ENCODE assay signal across 19 mouse cellular contexts in the genomic region with DNA sequence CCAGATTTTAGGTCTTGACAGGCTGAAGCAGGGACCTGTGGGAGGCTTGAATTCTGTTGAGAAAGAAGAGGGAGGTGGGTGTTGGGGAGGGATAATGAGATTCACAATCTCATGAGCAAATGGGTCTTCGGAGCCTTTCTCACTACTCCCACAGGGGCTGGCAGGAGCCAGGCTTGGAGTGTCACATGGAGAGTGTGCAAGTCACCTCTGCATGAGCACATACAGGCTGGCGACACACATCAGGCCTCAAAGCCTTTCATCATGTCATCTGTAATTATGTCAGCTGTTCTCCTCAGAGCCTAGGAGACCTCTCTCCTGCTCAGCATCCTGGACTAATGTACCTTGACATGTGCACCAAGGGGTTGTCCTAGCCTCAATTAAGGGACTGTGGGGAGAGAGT.
DNase-seq lines count a peak whose midpoint lies in the region; ATAC-seq and TF ChIP-seq lines count a peak whose summit lies in the region.
"Had no signal": no experiment of that assay in that cellular context is flagged by ENCODE, and none has a peak within 500 bp of the region (broad histone marks: within the 10 kb centered on the region; RNA-seq: fewer than 3 reads in every experiment).

No protein-coding gene starts in this region.

- H3K9ac ChIP-seq in hindbrain, embryonic 16.5 days (ENCODE audit: low read depth, low read length): no peak overlapping the region
- no peak overlapping the region for H3K9ac ChIP-seq in hindbrain, embryonic 12.5 days
- H3K9ac ChIP-seq in midbrain, embryonic 11.5 days (ENCODE audit: low read length): no peak overlapping the region
- no peak overlapping the region for H3K9ac ChIP-seq in midbrain, postnatal 0 days (replicated peaks; ENCODE audit: low read length, poor library complexity, severe bottlenecking)
- H3K9ac ChIP-seq: forebrain, embryonic 12.5 days; limb, embryonic 13.5 days; liver, embryonic 13.5 days; lung, embryonic 14.5 days had no signal

- peak; percentile 17 for DNase-seq in midbrain, embryonic 11.5 days (ENCODE audit: low spot score, missing footprints)
- no peak for DNase-seq in midbrain, postnatal 0 days (ENCODE audit: low spot score)
- peak; percentile 55 to 67 for DNase-seq in frontal cortex, postnatal 36 days (ENCODE audit: low spot score in 2 of 2)
- peak; percentile 76 for DNase-seq in telencephalon, adult 2 months (ENCODE audit: low read depth, low spot score)
- no peak for DNase-seq in adrenal gland, postnatal 4 days (ENCODE audit: low spot score in 2 of 2)
- DNase-seq: adrenal gland, postnatal 25 days; B cell, adult 2 months; cerebellum, adult 9-10 months; kidney, adult 11 months; liver, embryonic 13.5 days; lung, embryonic 14.5 days; lung, postnatal 36 days; spleen, adult 18-20 months; thymus, postnatal 36 days had no signal

- ATAC-seq in hindbrain, embryonic 16.5 days: peak; percentile 57
- ATAC-seq in hindbrain, embryonic 12.5 days (ENCODE audit: low FRiP score): no peak
- ATAC-seq in midbrain, embryonic 11.5 days (ENCODE audit: low FRiP score): no peak
- ATAC-seq in midbrain, postnatal 0 days (ENCODE audit: low FRiP score): no peak

- no peaks in the 10 kb centered on the region for H3K9me3 ChIP-seq in hindbrain, embryonic 16.5 days (ENCODE audit: control insufficient read depth, low read length)
- no peaks in the 10 kb centered on the region for H3K9me3 ChIP-seq in hindbrain, embryonic 12.5 days (replicated peaks)
- no peaks in the 10 kb centered on the region for H3K9me3 ChIP-seq in midbrain, embryonic 11.5 days (ENCODE audit: control insufficient read depth, low read length)
- no peaks in the 10 kb centered on the region for H3K9me3 ChIP-seq in midbrain, postnatal 0 days (ENCODE audit: low read length)
- H3K9me3 ChIP-seq: liver, embryonic 13.5 days had no signal

- TF ChIP-seq CTCF in midbrain, postnatal 0 days (IDR thresholded peaks at IDR 0.05): no peak

- H3K4me1 ChIP-seq in hindbrain, embryonic 16.5 days (ENCODE audit: control insufficient read depth, insufficient read depth, low read depth, low read length): 0 out of 2 replicates have a peak, but pooled peaks cover 2% of the 10 kb centered on the region
- no peaks in the 10 kb centered on the region for H3K4me1 ChIP-seq in hindbrain, embryonic 12.5 days
- H3K4me1 ChIP-seq in midbrain, embryonic 11.5 days (ENCODE audit: control insufficient read depth, insufficient read depth, low read length): no peaks in the 10 kb centered on the region
- no peaks in the 10 kb centered on the region for H3K4me1 ChIP-seq in midbrain, postnatal 0 days (ENCODE audit: insufficient read depth, low read length)
- H3K4me1 ChIP-seq: liver, embryonic 13.5 days had no signal

- H3K27ac ChIP-seq in hindbrain, embryonic 16.5 days (ENCODE audit: low read depth, low read length): no peak overlapping the region
- H3K27ac ChIP-seq in hindbrain, embryonic 12.5 days: no peak overlapping the region
- no peak overlapping the region for H3K27ac ChIP-seq in midbrain, embryonic 11.5 days (ENCODE audit: low read depth, low read length)
- no peak overlapping the region for H3K27ac ChIP-seq in midbrain, postnatal 0 days (ENCODE audit: low read depth, low read length)
- H3K27ac ChIP-seq: forebrain, embryonic 12.5 days; limb, embryonic 13.5 days; liver, embryonic 13.5 days had no signal

- WGBS in hindbrain, embryonic 16.5 days: 46% methylated on average over 2 of the region's 2 CpGs
- 65% methylated on average over 2 of the region's 2 CpGs for WGBS in hindbrain, embryonic 12.5 days
- WGBS in midbrain, embryonic 11.5 days: 86% methylated on average over 2 of the region's 2 CpGs
- WGBS in midbrain, postnatal 0 days: 64% methylated on average over 2 of the region's 2 CpGs

- no peak overlapping the region for H3K4me2 ChIP-seq in hindbrain, embryonic 16.5 days (ENCODE audit: low read length)
- H3K4me2 ChIP-seq in hindbrain, embryonic 12.5 days (replicated peaks): no peak overlapping the region
- no peak overlapping the region for H3K4me2 ChIP-seq in midbrain, embryonic 11.5 days
- H3K4me2 ChIP-seq in midbrain, postnatal 0 days (ENCODE audit: low read depth, low read length, poor library complexity, severe bottlenecking): no peak overlapping the region
- H3K4me2 ChIP-seq: forebrain, embryonic 12.5 days; limb, embryonic 13.5 days; liver, embryonic 13.5 days; lung, embryonic 14.5 days had no signal

- H3K36me3 ChIP-seq in hindbrain, embryonic 16.5 days (ENCODE audit: control insufficient read depth, insufficient read depth, low read length): no peaks in the 10 kb centered on the region
- no peaks in the 10 kb centered on the region for H3K36me3 ChIP-seq in hindbrain, embryonic 12.5 days
- H3K36me3 ChIP-seq in midbrain, embryonic 11.5 days (ENCODE audit: control insufficient read depth, insufficient read depth, low read length): no peaks in the 10 kb centered on the region
- H3K36me3 ChIP-seq in midbrain, postnatal 0 days (ENCODE audit: insufficient read depth, low read length): no peaks in the 10 kb centered on the region
- H3K36me3 ChIP-seq: forebrain, embryonic 12.5 days; limb, embryonic 13.5 days; liver, embryonic 13.5 days had no signal

- H3K27me3 ChIP-seq in hindbrain, embryonic 16.5 days (replicated peaks; ENCODE audit: control insufficient read depth, insufficient read depth, low read length): no peaks in the 10 kb centered on the region
- no peaks in the 10 kb centered on the region for H3K27me3 ChIP-seq in hindbrain, embryonic 12.5 days
- no peaks in the 10 kb centered on the region for H3K27me3 ChIP-seq in midbrain, embryonic 11.5 days (ENCODE audit: control insufficient read depth, insufficient read depth, low read length)
- no peaks in the 10 kb centered on the region for H3K27me3 ChIP-seq in midbrain, postnatal 0 days (ENCODE audit: insufficient read depth, low read length)
- H3K27me3 ChIP-seq: forebrain, embryonic 12.5 days; liver, embryonic 13.5 days had no signal

- H3K4me3 ChIP-seq in hindbrain, embryonic 16.5 days (ENCODE audit: low read length): no peak overlapping the region
- no peak overlapping the region for H3K4me3 ChIP-seq in hindbrain, embryonic 12.5 days
- no peak overlapping the region for H3K4me3 ChIP-seq in midbrain, embryonic 11.5 days (ENCODE audit: low read depth, low read length)
- H3K4me3 ChIP-seq in midbrain, postnatal 0 days (ENCODE audit: low read depth, low read length): no peak overlapping the region
- H3K4me3 ChIP-seq: forebrain, embryonic 12.5 days; limb, embryonic 13.5 days; liver, embryonic 13.5 days; myocyte had no signal

Comparison
In these comparisons a context has a peak if more than half of its experiments do, and no peak if none do; other contexts are left out.
1. DNase-seq: peak in midbrain, embryonic 11.5 days (single experiment), frontal cortex, postnatal 36 days (2 of 2) and telencephalon, adult 2 months (single experiment); none in midbrain, postnatal 0 days (single experiment) and adrenal gland, postnatal 4 days (0 of 2).